Mouse (Mus musculus): ENCODE results near the gene Ildr1.

Ildr1 gene

DNA sequence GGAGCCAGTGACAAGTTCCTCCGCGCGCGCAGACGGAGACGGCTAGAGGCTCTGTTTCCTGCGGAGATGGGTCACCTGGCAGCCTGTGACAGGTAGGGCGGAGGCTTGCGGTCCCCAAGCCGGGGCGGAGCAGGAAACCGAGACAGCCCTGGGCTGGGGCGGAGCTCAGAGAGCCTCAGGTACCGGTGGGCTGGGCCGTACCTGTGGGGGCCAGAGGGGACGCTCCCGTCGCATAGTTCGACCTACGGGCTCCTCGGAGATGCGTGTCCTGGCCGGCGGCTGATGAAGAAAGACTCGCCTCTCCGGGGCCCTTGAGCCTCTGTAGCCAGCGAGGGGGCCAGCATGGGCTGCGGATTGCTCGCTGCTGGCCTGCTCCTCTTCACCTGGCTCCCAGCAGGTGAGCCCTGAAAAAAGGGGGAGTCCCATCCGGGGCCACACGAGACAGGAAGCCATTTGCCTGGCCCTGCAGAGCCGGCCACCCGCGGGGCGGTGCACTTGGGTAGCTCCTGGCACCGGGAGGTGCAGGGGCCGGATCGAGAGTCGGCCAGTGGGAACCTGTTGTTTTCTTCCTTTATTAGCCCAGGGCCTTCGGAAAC, at the start of gene Ildr1:
Ildr1 (plus strand) TSS at position 161 of the 596 bp plus-strand sequence.
- no peak for ATAC-seq (ENCODE audit: insufficient number of reproducible peaks, low FRiP score, low TSS enrichment)

DNA sequence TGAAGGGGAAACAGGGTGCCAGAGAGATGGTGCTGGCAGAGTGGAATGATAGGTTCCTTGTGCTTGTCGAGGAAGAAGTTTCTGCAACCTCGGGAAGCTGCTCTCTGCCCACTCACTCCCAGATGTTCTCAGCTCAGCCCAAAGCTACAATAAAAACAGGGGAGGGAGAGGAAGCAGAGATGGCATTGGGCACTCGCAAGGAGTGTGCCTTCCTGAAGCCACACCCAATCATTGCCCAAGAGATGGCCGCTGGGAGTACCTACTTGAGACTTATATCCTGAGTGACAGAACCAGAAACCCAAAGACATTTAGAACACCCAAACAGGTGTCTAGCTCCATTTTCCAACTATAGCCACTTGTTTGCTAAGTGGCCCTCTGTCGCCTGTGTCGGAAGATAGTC, 48.7 kb upstream of the Ildr1 start:
- no peak for ATAC-seq (ENCODE audit: insufficient number of reproducible peaks, low FRiP score, low TSS enrichment)

DNA sequence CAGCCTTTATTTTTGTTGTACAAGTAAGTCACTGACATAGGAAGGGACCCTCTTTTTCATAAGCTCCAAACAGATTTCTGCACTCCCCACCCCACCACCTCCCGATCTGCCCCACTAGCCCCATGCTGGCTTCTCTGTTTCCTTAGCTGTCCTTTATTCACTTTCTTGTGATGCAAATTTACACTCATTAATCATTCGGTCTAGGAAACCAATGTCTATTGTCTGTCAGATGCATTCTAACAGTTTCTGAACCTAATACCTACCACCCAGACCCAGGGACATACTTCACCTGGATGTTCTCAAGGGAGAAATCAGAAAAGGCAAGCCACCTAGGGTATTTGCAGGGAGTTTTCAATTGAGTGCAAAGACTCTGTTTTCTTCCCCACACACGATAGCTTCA, 44.5 kb upstream of the Ildr1 start:
- no peak for ATAC-seq (ENCODE audit: insufficient number of reproducible peaks, low FRiP score, low TSS enrichment)

DNA sequence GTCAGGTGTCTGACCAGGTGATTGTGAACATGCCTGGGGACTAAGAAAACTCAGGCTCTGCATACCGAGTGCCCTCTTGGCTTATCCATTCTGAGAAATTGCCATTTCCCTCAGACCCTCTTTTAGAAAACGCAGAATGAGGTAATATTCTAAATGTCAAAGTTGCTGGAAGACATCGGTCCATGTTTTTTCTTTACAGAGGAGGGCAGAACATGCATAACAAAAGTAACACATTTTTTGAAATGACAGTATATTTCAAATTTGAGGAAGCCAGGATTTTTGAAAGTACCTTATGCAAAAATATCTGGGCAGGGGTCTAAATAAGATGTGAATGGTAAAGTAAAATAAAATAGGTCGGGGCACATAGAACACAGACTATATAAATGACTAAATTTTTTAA, 43.3 kb upstream of the Ildr1 start:
- ATAC-seq (ENCODE audit: insufficient number of reproducible peaks, low FRiP score, low TSS enrichment) = no peak

DNA sequence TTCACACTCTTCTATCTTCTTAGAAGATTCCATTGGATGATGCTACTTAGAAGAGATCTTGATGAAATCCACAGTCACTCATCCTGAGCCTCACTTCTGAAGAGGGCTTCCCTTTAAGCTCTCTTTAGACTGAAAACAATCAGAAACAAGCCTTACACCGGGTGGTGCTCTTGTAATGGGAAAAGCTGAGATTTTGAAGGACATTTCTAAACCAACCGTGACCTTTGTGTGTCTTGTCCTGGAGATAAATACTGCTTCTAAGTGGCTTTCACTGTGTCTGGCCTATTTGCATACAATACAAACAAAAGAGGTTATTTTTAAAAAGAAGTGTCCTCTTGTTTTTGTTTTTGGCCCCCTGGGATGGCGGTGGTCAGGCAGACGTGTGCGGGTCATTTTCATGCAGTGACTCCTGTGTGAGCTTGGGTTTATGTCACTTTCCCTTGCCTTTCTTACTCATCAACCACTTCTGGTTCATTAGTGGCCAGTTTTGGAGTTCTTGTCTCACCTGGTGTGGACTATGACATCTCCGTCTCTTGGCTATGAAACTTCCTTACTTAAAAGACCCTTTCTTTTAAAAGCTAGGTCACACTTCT, 42.5 kb upstream of the Ildr1 start:
- ATAC-seq (ENCODE audit: insufficient number of reproducible peaks, low FRiP score, low TSS enrichment) = no peak

DNA sequence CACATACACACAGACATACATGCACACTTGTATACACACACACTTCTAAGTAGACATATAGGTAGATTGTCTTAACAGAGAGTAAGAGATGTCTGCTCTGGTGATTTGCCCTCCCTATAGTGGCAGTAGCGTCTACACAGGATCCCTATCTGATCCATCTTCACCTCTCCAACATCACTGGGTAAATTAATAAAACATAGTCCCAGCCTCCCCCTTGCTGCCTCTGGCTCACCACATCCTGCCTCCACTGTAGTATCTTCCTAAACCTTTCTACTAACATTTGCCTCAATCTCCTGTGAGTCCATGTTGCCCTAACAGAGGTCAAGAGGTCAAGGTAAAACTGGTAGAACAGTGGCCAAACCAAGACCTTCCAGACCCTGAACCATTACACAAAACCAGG, 38.6 kb upstream of the Ildr1 start:
- no peak for ATAC-seq (ENCODE audit: insufficient number of reproducible peaks, low FRiP score, low TSS enrichment)

DNA sequence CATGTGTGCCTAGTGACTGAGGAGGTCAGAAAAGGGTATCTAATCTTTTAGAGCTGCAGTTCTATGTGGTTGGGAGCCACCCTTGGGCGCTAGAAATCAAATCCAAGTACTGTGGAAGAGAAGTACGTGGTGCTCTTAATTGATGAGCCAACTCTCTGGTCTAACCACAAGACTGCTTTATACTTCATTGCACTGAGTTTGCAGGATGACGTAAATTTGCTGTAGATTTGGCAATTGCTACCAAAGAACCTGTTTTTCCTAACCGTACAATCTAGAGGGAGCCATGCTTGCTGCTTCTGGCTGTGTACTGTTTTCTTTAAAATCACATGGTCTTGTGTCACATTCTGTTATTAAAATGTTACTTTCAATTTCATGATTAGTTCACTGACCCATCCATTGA, 37.9 kb upstream of the Ildr1 start:
- no peak for ATAC-seq (ENCODE audit: insufficient number of reproducible peaks, low FRiP score, low TSS enrichment)

DNA sequence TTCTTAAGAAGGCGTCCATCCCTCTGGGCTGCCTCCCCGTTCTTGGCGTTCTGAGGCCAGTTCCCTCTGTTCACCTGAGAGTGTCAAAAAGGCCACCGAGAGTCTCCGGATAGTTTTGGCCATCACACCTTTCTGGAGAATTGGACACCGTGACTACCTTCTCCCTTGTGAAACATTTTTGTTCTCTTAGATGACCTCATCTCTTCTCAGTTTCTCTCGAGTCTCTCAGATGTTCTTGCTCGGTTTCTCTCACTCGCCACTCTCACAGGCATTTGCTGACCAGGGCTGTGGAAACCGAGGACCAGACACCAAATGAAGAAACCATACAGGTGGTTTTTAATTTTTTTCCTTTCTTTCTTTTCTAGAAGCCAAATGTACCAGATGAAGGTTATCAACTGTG, 32.4 kb upstream of the Ildr1 start:
- no peak for ATAC-seq (ENCODE audit: insufficient number of reproducible peaks, low FRiP score, low TSS enrichment)

DNA sequence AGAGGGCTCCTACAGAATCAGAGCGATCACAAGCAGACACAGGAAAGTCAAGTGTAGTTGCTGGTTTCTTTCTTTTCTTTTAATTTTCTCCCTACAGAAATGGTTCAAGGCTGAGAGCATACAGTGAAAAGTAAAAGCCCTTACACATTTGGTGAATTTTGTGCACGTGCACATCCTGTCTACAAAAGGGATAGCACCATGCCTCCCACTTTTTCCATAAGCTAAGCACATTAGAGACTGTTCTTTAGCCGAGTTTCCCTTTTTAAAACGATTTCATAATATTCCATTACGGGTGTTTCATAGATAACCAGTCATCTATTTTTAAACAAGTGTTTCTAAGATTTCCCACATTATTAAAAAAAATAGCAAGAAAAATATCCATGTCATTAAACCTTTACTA, 30.3 kb upstream of the Ildr1 start:
- no peak for ATAC-seq (ENCODE audit: insufficient number of reproducible peaks, low FRiP score, low TSS enrichment)

DNA sequence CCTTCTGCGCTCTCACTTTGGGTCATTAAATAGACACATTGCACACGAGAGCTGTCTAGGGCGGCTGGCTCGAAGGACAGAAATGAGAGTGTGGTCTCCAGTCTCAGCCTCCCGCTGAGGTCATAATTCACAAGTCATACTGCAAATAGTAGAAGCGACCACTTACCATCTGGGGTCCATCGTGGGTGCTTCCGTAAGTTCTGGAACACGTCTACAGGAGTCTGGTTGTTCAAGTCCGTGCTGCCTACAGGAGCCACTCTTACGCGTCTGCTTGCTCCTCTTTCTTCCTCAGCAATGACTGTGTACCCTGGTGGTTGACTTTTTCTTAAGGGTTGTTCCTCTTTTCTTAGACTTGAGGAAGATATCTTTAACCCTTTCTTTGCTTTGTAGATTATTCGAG, 28.0 kb upstream of the Ildr1 start, which contains the start of gene Cd86:
Cd86 (minus strand) TSS at position 300 of the 400 bp plus-strand sequence.
- no peak for ATAC-seq (ENCODE audit: insufficient number of reproducible peaks, low FRiP score, low TSS enrichment)

DNA sequence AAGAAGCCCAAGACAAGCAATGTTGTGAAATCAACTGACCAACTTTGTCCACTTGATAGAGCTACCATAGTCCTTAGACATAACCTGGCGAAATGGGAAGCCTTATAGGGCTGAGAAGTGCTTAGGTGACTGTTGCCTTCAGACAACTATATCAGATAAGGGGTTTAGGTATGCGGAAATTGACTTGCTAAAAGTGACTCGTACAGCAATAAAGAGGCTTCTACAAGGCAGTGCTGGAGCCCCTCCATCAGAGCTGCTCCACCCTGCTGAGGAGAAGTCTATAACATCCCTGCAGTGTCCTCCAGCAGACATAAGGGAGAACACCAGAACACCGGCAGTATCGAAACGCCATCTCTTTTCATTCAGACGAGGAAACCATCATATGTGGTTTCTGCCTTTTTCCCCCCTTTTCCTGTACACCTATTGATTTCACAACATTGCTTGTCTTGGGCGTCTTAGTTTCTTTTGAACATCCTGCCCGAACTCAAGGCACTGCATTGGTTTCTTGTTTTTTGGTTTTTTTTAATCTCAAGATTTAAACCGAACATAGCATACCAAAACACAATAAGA, 27.2 kb upstream of the Ildr1 start:
- ATAC-seq (ENCODE audit: insufficient number of reproducible peaks, low FRiP score, low TSS enrichment) = no peak

DNA sequence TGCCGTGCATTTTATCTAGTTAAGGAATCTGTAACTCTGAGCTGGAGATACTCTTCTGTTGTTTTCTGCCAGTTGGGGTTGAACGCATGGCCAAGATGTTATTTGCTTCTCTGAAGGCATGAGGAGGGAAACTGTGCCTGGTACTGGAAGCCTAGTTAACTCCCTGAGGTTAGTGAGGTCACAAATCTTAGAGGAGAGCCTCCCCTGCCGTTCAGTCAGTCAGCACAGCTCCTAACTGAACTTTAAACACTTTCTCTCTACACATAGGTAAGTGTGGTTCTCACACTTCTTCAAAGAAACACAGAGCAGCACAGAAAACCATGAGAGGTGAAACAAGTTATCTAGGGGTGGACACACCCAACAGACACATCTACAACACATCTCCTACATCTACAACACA, 23.2 kb upstream of the Ildr1 start:
- no peak for ATAC-seq (ENCODE audit: insufficient number of reproducible peaks, low FRiP score, low TSS enrichment)

DNA sequence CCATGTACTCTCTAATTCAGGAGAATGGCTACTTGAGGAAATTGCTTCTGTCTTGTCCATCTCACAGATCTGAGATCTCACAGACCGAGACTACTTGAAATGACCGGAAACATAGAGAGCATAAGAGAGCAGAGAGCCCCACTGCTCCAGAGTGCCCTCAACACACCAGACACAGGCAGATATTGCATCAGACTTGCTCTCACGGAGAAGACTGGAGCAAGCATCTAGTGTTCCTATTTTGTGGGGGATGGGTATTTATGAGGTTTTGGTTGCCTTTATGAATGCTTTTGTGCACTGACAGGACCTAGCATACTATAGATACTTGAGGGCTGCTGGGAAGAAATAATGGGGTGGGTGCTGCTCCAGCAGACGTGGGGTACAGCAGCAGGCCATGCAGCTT, 20.6 kb upstream of the Ildr1 start:
- no peak for ATAC-seq (ENCODE audit: insufficient number of reproducible peaks, low FRiP score, low TSS enrichment)

DNA sequence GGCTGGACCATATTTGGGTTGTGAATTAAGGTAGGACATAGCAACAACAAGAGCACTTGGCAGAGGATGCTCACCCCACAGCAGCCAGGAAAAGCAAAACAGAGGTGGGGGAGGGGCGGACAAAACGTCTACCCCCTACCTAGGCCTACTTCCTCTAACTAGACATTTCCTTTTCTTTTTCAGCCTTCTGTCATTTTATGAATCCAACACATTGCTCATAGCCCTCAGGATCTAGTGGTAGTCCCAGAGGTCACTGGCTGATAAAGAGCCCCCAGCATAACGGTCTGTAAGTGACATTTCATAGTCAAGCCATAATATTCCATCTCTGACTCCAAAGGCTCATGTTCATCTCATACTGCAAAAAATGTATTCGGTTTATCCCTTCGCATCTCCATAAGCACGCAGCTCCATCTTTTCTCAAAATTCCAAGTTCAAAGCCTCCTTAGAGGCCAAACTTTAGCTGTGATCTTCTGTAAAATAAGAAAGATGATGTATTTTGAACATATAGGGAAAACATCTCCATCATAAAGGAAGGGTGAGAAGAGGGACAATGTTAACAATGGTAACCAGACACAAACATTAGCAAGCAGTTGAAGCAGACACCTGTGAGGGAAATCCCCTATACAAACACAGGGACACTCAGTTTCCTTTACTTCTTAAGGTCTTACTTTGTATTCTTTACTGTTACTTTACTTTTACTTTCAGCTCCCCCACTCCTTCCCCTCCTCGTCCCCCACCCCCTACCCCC, 19.1 kb upstream of the Ildr1 start:
- no peak for ATAC-seq (ENCODE audit: insufficient number of reproducible peaks, low FRiP score, low TSS enrichment)

DNA sequence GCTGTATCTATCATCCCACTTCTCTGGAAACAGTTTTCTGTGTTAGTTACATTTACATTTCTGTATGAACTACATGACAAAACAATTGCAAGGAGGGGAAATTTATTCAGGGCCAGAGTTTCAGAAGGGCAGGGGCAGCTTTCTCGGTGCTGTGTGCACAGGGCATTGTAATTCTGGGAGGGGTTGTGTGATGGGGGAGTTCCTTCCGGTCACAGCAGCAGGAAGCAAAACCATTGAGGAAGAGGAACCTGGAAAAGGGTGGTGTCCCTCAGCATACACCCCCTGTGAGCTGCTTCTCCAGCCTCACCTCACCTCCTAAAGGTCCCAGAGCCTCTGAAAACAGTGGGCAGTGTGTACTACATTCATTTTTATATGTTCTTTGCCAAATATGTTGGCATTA, 18.5 kb upstream of the Ildr1 start:
- ATAC-seq (ENCODE audit: insufficient number of reproducible peaks, low FRiP score, low TSS enrichment) = no peak

DNA sequence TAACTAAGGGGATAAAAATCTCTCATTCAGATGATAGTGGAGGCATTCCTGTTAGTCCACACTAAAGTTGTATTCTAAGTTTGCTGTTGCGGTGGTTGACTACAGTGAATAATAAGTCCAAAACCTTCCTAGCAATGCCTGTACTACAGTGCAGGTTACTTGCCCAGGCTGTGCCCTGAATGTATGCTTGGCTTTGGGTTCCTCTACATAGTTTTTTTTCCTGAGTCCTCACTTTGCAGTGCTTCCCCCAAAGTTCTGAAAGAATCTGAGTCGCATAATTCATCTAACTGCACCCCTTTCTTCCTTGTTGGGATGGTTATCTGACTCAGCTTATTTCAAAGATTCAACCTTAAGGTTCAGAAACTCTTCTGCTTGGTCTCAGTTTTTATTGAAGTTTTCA, 17.9 kb upstream of the Ildr1 start:
- ATAC-seq (ENCODE audit: insufficient number of reproducible peaks, low FRiP score, low TSS enrichment) = no peak

DNA sequence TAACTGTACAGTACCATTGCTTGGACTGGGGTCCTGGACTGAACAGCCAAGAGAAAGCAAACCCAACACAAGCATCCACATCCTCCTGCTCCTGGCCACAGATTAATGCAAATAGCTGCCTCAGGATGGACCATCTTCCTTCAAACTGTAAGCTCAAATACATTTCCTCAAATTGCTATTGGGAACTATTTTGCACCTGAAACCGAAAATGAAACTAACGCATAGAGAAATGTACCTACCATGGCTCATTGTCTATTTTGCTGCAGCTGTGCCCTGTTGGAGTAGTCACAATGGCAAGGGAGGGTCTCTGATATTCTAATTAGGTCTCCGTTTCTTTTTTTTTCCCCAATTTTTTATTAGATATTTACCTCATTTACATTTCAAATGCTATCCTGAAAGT, 11.9 kb upstream of the Ildr1 start:
- ATAC-seq (ENCODE audit: insufficient number of reproducible peaks, low FRiP score, low TSS enrichment) = no peak

DNA sequence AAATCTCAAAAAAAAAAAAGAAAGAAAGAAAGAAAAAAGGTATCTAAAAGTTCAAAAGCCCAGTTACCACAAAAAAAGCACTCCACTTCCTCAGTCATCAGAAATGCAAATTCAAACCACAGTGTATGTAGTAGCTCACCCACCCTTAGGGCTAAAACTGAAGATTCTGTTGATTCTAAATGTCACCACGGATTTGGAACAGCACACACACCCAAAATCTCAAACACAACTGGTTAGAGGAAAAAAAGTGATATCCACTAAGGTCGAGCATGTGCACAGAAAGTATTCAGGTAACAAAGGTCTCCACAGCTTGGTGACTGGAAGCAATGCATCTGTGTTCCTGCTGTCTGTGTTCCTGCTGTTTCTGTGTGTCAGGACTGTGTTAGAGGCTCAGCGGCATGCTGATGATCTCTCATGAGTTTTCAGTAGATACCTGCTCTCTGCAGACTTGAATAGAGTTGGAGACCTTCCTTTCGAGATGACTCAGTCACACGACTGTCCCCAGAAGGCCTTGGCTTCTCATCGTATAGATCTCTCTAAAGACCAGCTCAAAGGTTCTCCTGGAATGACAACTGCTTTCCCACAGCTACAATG, 9.4 kb upstream of the Ildr1 start:
- ATAC-seq (ENCODE audit: insufficient number of reproducible peaks, low FRiP score, low TSS enrichment) = no peak

DNA sequence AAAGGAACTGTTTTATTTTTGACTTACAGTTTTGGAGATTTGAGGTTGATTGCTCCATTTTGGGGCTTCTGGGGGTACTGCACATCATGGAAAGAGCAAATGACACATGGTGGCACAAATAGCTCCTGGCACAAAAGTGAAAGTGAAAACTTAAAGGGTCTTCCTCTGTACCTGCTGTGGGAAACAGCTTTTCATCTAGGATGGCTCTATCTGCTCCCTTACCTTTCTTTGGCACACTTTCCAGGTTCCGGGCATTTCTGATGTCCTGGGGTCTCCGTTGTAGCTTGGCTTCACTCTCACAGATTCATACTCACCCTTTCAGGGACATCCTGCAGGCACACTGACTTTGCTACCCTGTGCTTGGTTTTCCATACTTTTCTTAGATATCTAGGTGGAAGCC, 5.7 kb upstream of the Ildr1 start:
- ATAC-seq (ENCODE audit: insufficient number of reproducible peaks, low FRiP score, low TSS enrichment) = no peak

DNA sequence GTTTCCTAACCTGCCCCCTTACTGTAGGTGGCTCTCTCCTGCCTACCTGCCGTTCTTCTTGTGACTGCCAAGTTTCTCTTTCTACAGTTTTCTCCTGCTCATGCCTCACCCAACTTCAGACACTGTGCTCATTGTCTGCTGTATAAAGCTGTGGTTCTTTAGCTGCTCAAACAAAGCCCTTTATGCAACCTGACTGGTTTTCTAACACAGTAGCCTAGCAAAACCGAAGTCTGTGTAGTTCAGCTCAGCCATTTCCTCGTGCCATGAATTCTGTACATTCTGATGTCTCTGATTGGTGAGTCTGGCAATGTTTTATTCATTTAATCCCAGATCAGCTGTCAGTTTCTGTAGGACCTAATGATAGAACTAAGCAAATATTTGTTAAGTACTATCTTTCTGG, 2.3 kb upstream of the Ildr1 start:
- ATAC-seq (ENCODE audit: insufficient number of reproducible peaks, low FRiP score, low TSS enrichment) = no peak

DNA sequence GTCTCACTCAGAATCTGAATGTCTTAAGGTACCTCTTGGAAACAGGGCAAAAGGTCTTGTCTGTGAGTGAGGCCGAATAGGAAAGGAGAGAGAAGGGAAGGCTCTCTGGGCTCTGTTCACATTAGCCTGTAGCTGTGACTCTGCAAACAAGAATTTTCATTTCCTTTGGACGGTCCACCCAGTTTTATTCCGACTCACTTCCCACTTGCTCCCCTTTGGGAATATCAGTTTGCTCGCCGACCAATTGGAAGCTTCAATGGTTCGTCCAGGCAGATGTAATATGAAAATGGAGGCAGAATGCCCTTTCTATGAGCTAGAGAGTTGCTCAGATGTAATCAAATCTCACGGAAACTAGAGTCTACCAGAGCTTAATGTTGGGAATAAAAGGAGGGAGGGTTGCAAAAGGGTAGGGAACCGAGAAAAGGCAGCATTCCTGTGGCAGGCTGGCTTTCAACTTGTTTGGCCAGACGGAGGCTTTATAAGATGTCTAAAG, 1.1 kb downstream of the Ildr1 start:
- no peak for ATAC-seq (ENCODE audit: insufficient number of reproducible peaks, low FRiP score, low TSS enrichment)
